Mouse (Mus musculus) CH12.LX (cell line): Measurements from ENCODE around the gene Btg1.

Experiments used
- CHD2 ChIP-seq: IDR thresholded peaks from 2 replicates; pipeline ENCODE4 v1.6.1; 2011; ENCODE audit warnings: low read length, improper control_type of control experiment
- CTCF ChIP-seq, 2 experiments: IDR thresholded peaks in 1 of 2; conservative IDR thresholded peaks in 1 of 2; 2 replicates each; pipeline ENCODE4 v1.5.1; 2011 to 2012; ENCODE audit warnings: low read depth in 2 of 2, low read length in 2 of 2, improper control_type of control experiment in 1 of 2, inconsistent platforms in 1 of 2, mild to moderate bottlenecking in 1 of 2, moderate library complexity in 1 of 2
- HCFC1 ChIP-seq: IDR thresholded peaks from 2 replicates; pipeline ENCODE4 v1.6.1; 2012; ENCODE audit warnings: low read depth, mild to moderate bottlenecking, inconsistent platforms, low read length, improper control_type of control experiment
- IRF4 ChIP-seq: IDR thresholded peaks from 2 replicates; pipeline ENCODE4 v1.6.1; 2014; ENCODE audit warnings: low read depth, mild to moderate bottlenecking, inconsistent platforms, low read length, improper control_type of control experiment
- MAFK ChIP-seq: IDR thresholded peaks from 2 replicates; pipeline ENCODE4 v1.6.1; 2011; ENCODE audit warnings: low read length, improper control_type of control experiment; ENCODE audit not compliant: insufficient replicate concordance
- MAX ChIP-seq: IDR thresholded peaks from 2 replicates; pipeline ENCODE4 v1.6.1; 2011; ENCODE audit warnings: low read length, improper control_type of control experiment
- POLR2A ChIP-seq: IDR thresholded peaks from 2 replicates; pipeline ENCODE4 v1.6.1; 2011; ENCODE audit warnings: low read depth, mild to moderate bottlenecking, improper control_type of control experiment, low read length
- RCOR1 ChIP-seq: conservative IDR thresholded peaks from 2 replicates; pipeline ENCODE4 v1.6.1; 2012; ENCODE audit warnings: low read depth, mild to moderate bottlenecking, inconsistent platforms, low read length, improper control_type of control experiment
- USF1 ChIP-seq: IDR thresholded peaks from 2 replicates; pipeline ENCODE4 v1.6.1; 2014; ENCODE audit warnings: low read depth, mild to moderate bottlenecking, inconsistent platforms, low read length, improper control_type of control experiment
- ZNF384 ChIP-seq: IDR thresholded peaks from 2 replicates; pipeline ENCODE4 v1.6.1; 2012; ENCODE audit warnings: low read depth, low read length, improper control_type of control experiment, inconsistent platforms

DNA sequence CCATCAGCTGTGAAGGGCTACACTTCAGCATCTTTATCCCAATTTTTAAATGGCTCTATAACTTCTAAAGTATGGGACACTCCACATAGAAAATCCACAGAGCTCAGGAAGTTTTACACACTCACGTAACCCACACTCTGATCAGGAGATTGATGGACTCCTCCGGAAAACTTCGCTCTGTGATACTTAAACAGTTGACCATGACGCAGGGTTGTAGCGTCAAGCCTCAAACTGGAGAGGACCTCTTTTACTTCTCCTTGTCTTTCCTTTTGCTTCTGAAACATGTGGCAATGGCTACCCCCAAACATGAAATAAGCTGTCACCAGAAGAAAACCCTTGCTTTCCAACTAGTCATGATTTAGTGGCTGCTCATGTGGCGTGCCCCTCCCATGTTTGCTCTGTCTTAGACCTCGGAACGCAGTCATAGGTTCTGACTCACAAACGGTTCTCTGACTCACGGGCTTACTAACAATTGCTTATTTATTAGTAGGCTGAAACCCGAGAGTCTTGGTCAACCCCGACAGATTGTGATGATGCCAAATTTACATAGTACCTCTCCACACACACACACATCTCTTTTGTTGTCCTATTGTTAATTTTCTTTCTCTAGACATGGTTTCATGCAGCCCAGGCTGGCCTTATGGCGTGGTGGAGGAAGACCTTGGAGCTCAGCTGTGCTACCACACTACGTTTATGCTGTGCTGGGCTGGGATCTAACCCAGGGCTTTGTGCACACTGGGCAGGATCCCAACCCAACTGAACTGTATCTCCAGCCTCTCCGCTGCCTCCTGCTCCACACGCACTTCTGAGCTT lies 11.5 kb downstream of the Btg1 start:
- TF ChIP-seq CTCF (conservative IDR thresholded peaks at IDR 0.05 in 1 of 2, IDR thresholded peaks at IDR 0.05 in 1 of 2; ENCODE audit: low read depth in 2 of 2, low read length in 2 of 2) (no peak), RCOR1 (no peak), POLR2A (no peak), MAX (no peak), USF1 (no peak), IRF4 (no peak), CHD2 (no peak), MAFK (no peak), ZNF384 (no peak), HCFC1 (no peak)
